Mouse (Mus musculus) forebrain, embryonic 13.5 days (tissue): ENCODE measurements around the gene Lrig1. TPM values are rescaled to one million over a fixed set of nuclear protein-coding genes. Genes with fewer than 3 reads are reported as not detected.

ENCODE experiments used
- ATAC-seq: fragments of 200-750 bp; cut with Nextera tagmentation; 2 replicates; pipeline ENCODE4 v1.8.0; 2017
- H3K27ac ChIP-seq: fragments of 300-500 bp; sonication (generic); 2 replicates; pipeline ENCODE4 v1.5.1; 2015; ENCODE audit warnings: inconsistent platforms, mild to moderate bottlenecking, moderate library complexity
- H3K27me3 ChIP-seq: fragments of 300-500 bp; sonication (generic); 2 replicates; pipeline ENCODE4 v1.6.1; 2015; ENCODE audit warnings: mild to moderate bottlenecking, inconsistent platforms
- H3K36me3 ChIP-seq: fragments of 300-500 bp; sonication (generic); 2 replicates; pipeline ENCODE4 v1.6.1; 2015; ENCODE audit warnings: mild to moderate bottlenecking, inconsistent platforms; ENCODE audit not compliant: poor library complexity, severe bottlenecking
- H3K4me1 ChIP-seq: fragments of 300-500 bp; sonication (generic); 2 replicates; pipeline ENCODE4 v1.6.1; 2015; ENCODE audit warnings: inconsistent platforms
- H3K4me2 ChIP-seq: fragments of 300-500 bp; sonication (generic); 2 replicates; pipeline ENCODE4 v1.6.1; 2015; ENCODE audit warnings: inconsistent platforms, mild to moderate bottlenecking, moderate library complexity
- H3K4me3 ChIP-seq: fragments of 300-500 bp; sonication (generic); 2 replicates; pipeline ENCODE4 v1.5.1; 2015; ENCODE audit warnings: mild to moderate bottlenecking, inconsistent platforms
- H3K9ac ChIP-seq: fragments of 300-500 bp; sonication (generic); 2 replicates; pipeline ENCODE4 v1.6.1; 2015; ENCODE audit warnings: mild to moderate bottlenecking, inconsistent platforms
- H3K9me3 ChIP-seq: fragments of 300-500 bp; sonication (generic); replicated peaks from 2 replicates; pipeline ENCODE4 v1.6.1; 2016; ENCODE audit warnings: inconsistent platforms
- WGBS: fragments of 180-500 bp; shearing (Covaris S2); methylation state at CpG from one replicate; pipeline ENCODE4 v1.1.7; 2015; 5-methylcytosine and 5-hydroxymethylcytosine counted together
- polyA plus RNA-seq: library from polyadenylated mRNA; unstranded; fragments of >200 nt; fragmentation: Nextera tagmentation; extraction: Ambion mirVana; gene quantifications from 2 replicates; pipeline ENCODE4 v1.2.1, GENCODE M21; 2015

Gene Lrig1
- polyA plus RNA-seq, 1 experiment from 2014 or later, result 6.4 TPM

DNA sequence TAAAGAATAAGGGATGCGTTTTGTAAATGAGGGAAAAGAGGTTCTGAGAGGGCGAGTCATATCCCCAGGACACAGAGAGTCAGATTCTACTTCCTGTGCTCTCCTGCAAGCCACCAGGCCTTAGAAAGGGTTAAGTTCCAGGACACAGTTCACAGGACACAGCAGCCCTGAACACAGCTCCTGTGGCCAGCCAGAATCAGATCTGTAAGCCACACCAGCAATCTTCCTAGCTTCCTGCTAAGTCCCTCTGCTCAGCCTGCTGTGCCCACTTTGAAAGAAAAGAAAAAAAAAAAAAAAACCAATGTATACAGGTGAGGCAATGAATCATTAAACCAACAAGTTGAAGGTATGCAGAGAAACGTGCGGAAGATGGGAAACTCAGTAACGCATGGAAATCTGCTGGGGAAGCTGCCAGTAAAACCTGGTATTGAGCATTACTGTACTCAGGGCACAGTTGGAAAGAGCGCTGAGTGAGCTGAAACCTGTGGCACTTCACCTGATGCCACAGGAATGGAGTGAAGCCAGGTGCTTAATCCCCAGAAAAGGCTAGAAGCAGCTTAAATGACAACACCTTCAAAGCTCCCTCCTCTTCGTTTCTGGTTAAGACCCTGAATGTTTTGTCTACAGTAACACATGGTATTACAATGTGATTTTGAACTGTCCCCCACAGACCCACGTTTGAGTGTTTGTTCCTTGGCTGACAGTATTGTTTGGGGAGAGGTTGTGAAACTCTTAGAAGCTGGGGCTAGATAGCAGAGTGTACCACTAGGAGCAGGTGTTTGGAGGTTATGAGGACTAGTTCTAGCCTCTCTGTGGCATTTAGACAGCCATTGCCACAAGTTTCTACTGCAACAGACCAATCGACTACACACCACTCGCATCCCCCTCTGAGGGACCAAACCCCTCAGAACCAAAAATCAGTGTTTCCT is 46.3 kb downstream of the Lrig1 start:
- Histone ChIP-seq H3K4me3 (no peak overlapping the region), H3K27ac (no peak overlapping the region), H3K9me3 (no peaks in the 10 kb centered on the region), H3K4me1 (peaks cover 76% of the 10 kb centered on the region), H3K4me2 (no peak overlapping the region), H3K9ac (no peak overlapping the region), H3K27me3 (no peaks in the 10 kb centered on the region), H3K36me3 (no peaks in the 10 kb centered on the region)
- WGBS, result 69% methylated on average over 10 of the region's 10 CpGs
- no peak for ATAC-seq

DNA sequence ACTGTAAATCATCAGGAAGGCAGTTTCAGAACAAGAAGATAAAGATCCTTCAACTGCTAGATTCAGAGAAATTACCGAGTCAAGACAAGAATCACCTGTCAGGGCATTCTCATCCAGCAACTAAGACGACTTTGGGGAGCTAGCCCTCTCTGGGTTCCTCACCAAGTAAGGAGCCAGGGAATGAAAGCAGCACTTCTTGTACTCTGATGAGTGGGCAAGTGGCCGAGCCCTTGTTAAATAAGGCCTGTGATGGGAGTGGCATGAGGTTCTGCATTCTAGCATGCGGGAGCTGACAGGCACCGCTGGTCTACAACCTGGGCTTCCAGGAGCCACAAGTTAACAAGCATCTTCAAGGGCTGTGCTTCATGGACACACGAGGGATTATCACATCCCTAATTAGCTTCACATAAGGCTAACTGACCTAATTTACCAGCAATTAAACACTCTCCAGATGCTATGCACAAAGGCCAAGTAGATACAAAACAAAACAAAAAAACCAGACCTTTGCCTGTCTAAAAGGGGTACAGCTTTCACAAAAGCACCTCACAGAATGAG is 47.2 kb downstream of the Lrig1 start:
- Histone ChIP-seq H3K4me1 (peaks cover 80% of the 10 kb centered on the region), H3K4me2 (no peak overlapping the region), H3K4me3 (no peak overlapping the region), H3K27ac (no peak overlapping the region), H3K36me3 (no peaks in the 10 kb centered on the region), H3K27me3 (no peaks in the 10 kb centered on the region), H3K9me3 (no peaks in the 10 kb centered on the region), H3K9ac (no peak overlapping the region)
- 39% methylated on average over 6 of the region's 6 CpGs for WGBS
- ATAC-seq, result no peak

DNA sequence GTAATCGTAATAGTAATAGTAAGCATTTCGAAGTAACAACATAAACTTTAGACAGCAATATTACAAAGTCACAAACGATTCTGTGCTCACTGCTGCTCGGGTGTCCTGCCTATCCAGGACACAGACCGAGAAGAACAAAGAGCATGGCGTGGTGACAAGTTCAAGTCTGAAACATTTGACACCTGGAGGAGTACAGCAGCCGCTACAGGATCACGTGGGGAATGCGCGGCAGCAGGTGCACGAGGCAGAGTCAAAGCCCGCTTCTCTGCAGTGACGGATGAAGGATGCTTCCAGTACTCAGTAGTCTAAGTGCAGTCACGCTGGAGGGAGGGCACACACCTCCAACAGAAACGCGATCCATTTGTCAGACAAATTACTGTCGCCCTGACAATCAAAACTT is 48.4 kb downstream of the Lrig1 start:
- no peak overlapping the region for H3K4me3 ChIP-seq
- no peak overlapping the region for H3K9ac ChIP-seq
- H3K9me3 ChIP-seq, result no peaks in the 10 kb centered on the region
- 79% methylated on average over 17 of the region's 17 CpGs for WGBS
- no peak for ATAC-seq
- peaks cover 80% of the 10 kb centered on the region for H3K4me1 ChIP-seq
- H3K27ac ChIP-seq, result no peak overlapping the region
- no peaks in the 10 kb centered on the region for H3K36me3 ChIP-seq
- no peak overlapping the region for H3K4me2 ChIP-seq
- no peaks in the 10 kb centered on the region for H3K27me3 ChIP-seq

DNA sequence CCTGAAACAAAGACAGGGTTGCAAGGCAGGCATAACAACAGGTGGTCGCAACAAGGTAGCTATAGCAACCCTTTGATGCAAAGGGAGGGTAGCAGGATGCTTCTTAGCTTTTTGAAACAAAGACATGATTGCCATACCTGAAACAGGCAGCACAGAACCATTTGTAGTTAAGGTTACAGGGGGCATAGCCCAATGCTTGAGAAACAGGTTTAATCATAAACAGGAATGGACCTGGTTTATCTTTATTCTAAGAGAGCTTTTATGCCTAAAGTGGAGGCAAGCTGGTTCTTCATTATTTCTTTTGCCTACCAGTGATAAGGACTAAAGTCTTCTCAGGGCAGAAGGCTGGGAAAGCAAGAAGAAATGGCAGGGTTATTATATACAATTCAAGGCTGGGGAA is 50.3 kb downstream of the Lrig1 start:
- H3K36me3 ChIP-seq, result no peaks in the 10 kb centered on the region
- H3K4me1 ChIP-seq, result peaks cover 71% of the 10 kb centered on the region

DNA sequence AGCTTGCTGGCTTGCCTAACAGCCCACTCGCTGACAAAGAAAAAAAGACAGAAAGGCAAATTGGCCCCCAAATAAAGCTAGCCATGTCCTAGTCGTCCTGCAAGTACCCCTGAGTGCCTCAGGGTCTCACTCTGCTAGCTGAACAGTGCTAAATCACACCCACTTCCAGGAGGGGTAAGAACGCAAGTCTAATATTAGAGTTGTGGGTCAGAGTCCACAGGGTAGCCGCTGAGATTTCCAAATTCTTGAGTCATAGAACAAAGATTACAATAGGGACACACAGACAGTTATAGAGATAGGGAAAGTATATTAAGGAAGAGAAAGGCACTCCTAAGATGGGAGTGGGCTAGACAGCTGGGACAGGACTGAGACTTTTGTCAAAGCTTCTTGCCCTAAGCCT is 51.5 kb downstream of the Lrig1 start:
- Histone ChIP-seq H3K36me3 (no peaks in the 10 kb centered on the region), H3K9ac (peak overlapping the region; percentile 30; the same call in 1 of the 2 replicates), H3K9me3 (no peaks in the 10 kb centered on the region), H3K4me1 (peaks cover 64% of the 10 kb centered on the region), H3K27me3 (no peaks in the 10 kb centered on the region), H3K4me3 (no peak overlapping the region), H3K4me2 (no peak overlapping the region), H3K27ac (peak overlapping the region; percentile 66)
- WGBS, result 33% methylated on average over 4 of the region's 4 CpGs
- no peak for ATAC-seq

More for the DNA sequence above, 50.3 kb downstream of the Lrig1 start:
- no peaks in the 10 kb centered on the region for H3K27me3 ChIP-seq
- ATAC-seq, result no peak
- no peak overlapping the region for H3K4me2 ChIP-seq
- no peaks in the 10 kb centered on the region for H3K9me3 ChIP-seq
- 59% methylated on average over 1 of the region's 1 CpGs for WGBS
- no peak overlapping the region for H3K9ac ChIP-seq
- no peak overlapping the region for H3K27ac ChIP-seq
- H3K4me3 ChIP-seq, result no peak overlapping the region

DNA sequence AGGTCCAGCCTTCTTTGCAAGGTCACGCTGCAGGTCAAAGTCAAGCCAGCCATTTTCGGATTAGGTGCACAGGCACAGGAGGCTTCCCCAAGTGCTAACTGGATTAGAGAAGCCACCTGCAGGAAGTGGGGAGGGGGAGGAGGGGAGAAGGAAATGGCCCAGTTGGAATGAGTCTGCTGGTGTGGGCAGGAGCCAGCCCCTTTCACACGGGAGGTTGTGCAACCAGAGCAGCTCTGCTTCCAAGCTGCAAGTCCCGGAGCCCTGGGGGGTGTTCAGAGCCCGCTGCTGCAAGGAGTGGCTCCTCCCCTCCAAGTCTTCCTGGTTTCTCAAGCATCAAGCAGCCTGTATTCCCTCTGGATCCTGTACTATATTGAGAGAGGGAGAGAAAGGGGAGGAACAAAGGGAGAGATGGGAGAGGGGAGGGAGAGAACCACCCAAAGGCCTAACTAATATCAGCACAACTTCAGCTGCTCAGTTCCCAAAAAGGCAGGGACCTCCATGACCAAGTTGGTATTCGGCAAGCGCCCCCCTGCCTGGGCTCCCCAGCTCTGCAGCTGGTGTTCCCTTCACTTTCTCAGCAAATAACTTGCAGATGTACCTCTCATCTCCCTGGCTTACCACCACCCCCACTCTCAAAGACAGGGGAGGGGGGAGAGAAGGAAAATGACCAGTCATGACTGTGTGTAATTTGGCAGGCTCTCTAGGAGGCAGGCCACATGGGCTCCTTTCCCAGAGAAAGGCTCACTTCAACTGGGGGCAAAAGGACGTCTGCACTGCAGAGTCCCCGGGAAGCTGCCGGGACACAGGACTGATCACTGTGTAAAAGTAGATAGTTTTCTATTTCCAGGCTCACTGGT is 52.2 kb downstream of the Lrig1 start:
- ATAC-seq, result peak; percentile 81

DNA sequence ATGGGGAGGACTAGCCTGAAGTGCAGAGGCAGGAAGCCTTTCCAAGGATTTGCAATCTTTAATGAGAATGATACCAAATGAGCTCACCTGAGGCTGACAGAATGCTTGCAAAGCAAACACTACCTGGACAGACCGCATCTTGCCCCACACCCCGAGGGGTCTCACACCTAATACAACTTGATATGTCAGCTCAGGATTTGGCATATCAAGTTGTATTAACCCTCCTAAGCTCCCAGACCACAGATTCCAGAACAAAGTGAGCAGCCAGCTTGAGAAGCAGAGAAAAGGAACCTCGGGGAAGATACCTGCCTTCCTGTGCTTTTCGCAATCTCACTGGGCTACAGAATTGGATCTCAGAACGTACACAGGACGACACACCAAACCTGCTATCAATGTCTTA is 53.1 kb downstream of the Lrig1 start:
- WGBS, result 79% methylated on average over 6 of the region's 6 CpGs
- Histone ChIP-seq H3K27me3 (no peaks in the 10 kb centered on the region), H3K9me3 (no peaks in the 10 kb centered on the region), H3K9ac (peak overlapping the region; percentile 22; the same call in 1 of the 2 replicates), H3K4me3 (no peak overlapping the region), H3K4me1 (peaks cover 48% of the 10 kb centered on the region), H3K4me2 (no peak overlapping the region), H3K36me3 (no peaks in the 10 kb centered on the region), H3K27ac (no peak overlapping the region)
- no peak for ATAC-seq

More for the DNA sequence above, 52.2 kb downstream of the Lrig1 start:
- Histone ChIP-seq H3K9ac (peak overlapping the region; percentile 30), H3K36me3 (no peaks in the 10 kb centered on the region), H3K9me3 (no peaks in the 10 kb centered on the region), H3K27ac (peak overlapping the region; percentile 66), H3K27me3 (no peaks in the 10 kb centered on the region), H3K4me1 (peaks cover 57% of the 10 kb centered on the region), H3K4me2 (peak overlapping the region; percentile 9; the same call in 1 of the 2 replicates), H3K4me3 (no peak overlapping the region)
- WGBS, result 12% methylated on average over 10 of the region's 10 CpGs

DNA sequence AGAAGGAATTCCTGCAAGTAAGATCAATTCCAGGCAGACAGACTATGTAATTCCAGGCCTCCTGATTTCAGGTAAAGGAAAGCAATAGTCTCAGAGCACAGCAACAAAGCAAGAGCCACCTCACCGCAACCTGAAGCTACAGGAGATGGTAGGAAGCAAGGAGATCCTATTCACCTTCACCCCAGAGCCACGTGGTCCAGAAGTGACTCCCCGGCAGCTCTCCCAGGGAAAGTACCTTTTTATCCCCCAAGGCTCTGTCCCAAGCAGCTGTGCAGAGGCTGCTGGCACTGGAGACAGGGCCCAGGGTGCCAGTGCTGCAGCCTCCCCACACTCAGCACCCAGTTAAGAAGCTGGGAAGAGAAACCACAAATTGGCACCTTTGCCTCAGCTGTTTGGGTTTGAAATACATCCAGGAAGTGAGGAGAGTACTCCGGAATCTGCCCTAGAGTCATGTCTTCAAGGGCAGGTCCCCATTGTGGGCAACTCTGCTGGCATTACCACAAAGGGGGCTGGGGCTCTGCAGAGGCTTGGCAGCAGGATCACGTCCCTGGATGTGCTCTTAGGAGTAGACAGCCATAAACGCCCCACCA is 53.6 kb downstream of the Lrig1 start:
- no peaks in the 10 kb centered on the region for H3K27me3 ChIP-seq
- no peak for ATAC-seq
- H3K4me2 ChIP-seq, result no peak overlapping the region
- 69% methylated on average over 6 of the region's 6 CpGs for WGBS
- peak overlapping the region; percentile 22; the same call in 1 of the 2 replicates for H3K9ac ChIP-seq
- no peak overlapping the region for H3K4me3 ChIP-seq
- H3K36me3 ChIP-seq, result no peaks in the 10 kb centered on the region
- H3K4me1 ChIP-seq, result peaks cover 48% of the 10 kb centered on the region
- H3K9me3 ChIP-seq, result no peaks in the 10 kb centered on the region
- H3K27ac ChIP-seq, result no peak overlapping the region

DNA sequence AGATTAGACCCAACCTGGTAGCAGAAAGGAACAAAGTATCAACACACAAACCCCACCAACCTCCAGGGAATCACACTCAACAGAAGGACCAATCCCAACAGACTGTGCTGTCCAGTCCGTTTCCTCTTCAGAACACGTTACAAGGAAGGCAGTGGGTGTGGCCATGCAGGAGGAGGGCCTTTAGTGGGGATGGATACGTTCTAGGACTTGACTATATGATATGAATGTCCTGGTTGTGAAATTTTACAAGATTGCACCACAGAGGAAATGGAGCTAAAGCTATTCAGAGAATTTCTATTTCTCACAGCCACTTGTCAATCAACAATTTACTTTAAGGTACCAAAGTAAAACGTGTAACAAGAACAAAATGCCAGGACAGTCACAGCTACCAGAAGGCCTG is 54.2 kb downstream of the Lrig1 start:
- H3K4me1 ChIP-seq, result peaks cover 45% of the 10 kb centered on the region
- no peak overlapping the region for H3K4me3 ChIP-seq
- H3K9me3 ChIP-seq, result no peaks in the 10 kb centered on the region
- H3K27ac ChIP-seq, result no peak overlapping the region
- ATAC-seq, result no peak
- no peak overlapping the region for H3K4me2 ChIP-seq
- 66% methylated on average over 4 of the region's 4 CpGs for WGBS
- no peaks in the 10 kb centered on the region for H3K27me3 ChIP-seq
- H3K36me3 ChIP-seq, result no peaks in the 10 kb centered on the region
- no peak overlapping the region for H3K9ac ChIP-seq

DNA sequence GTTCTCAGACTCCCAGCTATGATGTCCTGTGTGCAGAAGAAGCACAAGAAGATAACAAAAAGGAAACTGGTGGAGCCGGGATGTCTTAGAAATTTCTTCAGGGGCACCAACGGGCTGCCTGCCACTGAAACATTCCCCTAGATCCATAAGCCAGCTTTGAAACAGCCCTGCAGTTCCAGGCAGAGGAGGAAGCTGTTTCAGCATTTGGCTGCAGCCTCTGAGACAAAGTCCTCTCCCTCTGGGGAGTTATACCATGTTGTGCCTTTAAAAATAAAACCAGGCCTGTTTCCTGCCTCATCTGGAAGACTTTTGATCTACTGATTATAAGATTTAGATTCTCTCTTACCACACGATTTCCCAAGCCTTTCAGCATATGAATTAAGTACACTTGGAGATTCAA is 55.3 kb downstream of the Lrig1 start:
- H3K27me3 ChIP-seq, result no peaks in the 10 kb centered on the region
- H3K4me3 ChIP-seq, result no peak overlapping the region
- peaks cover 44% of the 10 kb centered on the region for H3K4me1 ChIP-seq
- no peak for ATAC-seq
- H3K36me3 ChIP-seq, result no peaks in the 10 kb centered on the region
- no peak overlapping the region for H3K27ac ChIP-seq
- H3K9me3 ChIP-seq, result no peaks in the 10 kb centered on the region
- WGBS, result 81% methylated on average over 3 of the region's 3 CpGs
- no peak overlapping the region for H3K9ac ChIP-seq
- H3K4me2 ChIP-seq, result no peak overlapping the region

DNA sequence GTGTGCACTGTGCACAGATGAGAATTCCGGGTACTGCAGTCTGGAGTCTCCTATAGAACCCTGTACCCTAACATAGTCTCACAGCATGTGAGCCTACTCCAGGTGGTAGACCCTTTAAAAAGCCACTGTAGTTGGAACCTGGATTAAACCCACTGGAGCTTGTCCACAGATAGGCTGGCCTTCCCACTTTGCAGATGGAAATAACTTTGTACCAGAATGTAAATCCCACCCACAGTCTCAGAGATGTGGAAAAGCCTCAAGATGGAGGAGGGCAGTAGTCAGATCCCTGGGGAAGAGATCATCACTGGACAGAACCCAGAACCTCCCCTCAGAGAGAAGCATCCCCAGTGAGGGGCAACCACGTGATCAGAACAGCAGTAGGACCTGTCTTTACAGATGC is 56.0 kb downstream of the Lrig1 start:
- Histone ChIP-seq H3K4me3 (no peak overlapping the region), H3K9ac (no peak overlapping the region), H3K4me2 (no peak overlapping the region), H3K27ac (no peak overlapping the region), H3K36me3 (no peaks in the 10 kb centered on the region), H3K9me3 (no peaks in the 10 kb centered on the region), H3K27me3 (no peaks in the 10 kb centered on the region), H3K4me1 (peaks cover 37% of the 10 kb centered on the region)
- ATAC-seq, result no peak
- 89% methylated on average over 2 of the region's 2 CpGs for WGBS
